Comparison of ENCODE assay signal across 9 mouse cellular contexts in genomic region chr1:89848356-89849039, GRCm38 (mm10).
DNase-seq lines count a peak whose midpoint lies in the region; ATAC-seq and TF ChIP-seq lines count a peak whose summit lies in the region.
"Had no signal": no experiment of that assay in that cellular context is flagged by ENCODE, and none has a peak within 500 bp of the region (broad histone marks: within the 10 kb centered on the region; RNA-seq: fewer than 3 reads in every experiment).

No protein-coding gene starts in this region.

- 29% methylated on average over 17 of the region's 17 CpGs for WGBS in kidney, embryonic 14.5 days
- WGBS in forebrain, embryonic 16.5 days, result 7% methylated on average over 17 of the region's 17 CpGs
- whole genome bisulfite sequencing in limb, embryonic 12.5 days, result 24% methylated on average over 17 of the region's 17 CpGs
- WGBS in neural tube, embryonic 15.5 days, result 16% methylated on average over 17 of the region's 17 CpGs
- 83% methylated on average over 17 of the region's 17 CpGs for WGBS in liver, postnatal 0 days (ENCODE audit: insufficient replicate concordance)

- H3K9me3 ChIP-seq in kidney, embryonic 14.5 days (ENCODE audit: control insufficient read depth, low read length), result no peaks in the 10 kb centered on the region
- H3K9me3 ChIP-seq in forebrain, embryonic 16.5 days (ENCODE audit: control insufficient read depth, low read length), result no peaks in the 10 kb centered on the region
- no peaks in the 10 kb centered on the region for H3K9me3 ChIP-seq in limb, embryonic 12.5 days
- H3K9me3 ChIP-seq in neural tube, embryonic 15.5 days (replicated peaks), result no peaks in the 10 kb centered on the region
- H3K9me3 ChIP-seq in liver, postnatal 0 days (ENCODE audit: low read length), result no peaks in the 10 kb centered on the region

- no peak for TF ChIP-seq EP300 in liver, postnatal 0 days (IDR thresholded peaks at IDR 0.05; ENCODE audit: low read depth)

- TF ChIP-seq CTCF in liver, postnatal 0 days (IDR thresholded peaks at IDR 0.05; ENCODE audit: low read depth), result no peak

- 0 out of 2 replicates have a peak, but pooled peaks have one; percentile 49 for ATAC-seq in kidney, embryonic 14.5 days (ENCODE audit: low FRiP score, low TSS enrichment)
- ATAC-seq in forebrain, embryonic 16.5 days, result peak; percentile 47
- no peak for ATAC-seq in limb, embryonic 12.5 days (ENCODE audit: insufficient number of reproducible peaks, insufficient read depth, low FRiP score, low TSS enrichment, low read depth)
- ATAC-seq in neural tube, embryonic 15.5 days (ENCODE audit: low FRiP score), result peak; percentile 64
- no peak for ATAC-seq in liver, postnatal 0 days

- H3K4me1 ChIP-seq in kidney, embryonic 14.5 days (ENCODE audit: control insufficient read depth, insufficient read depth, low read length), result 0 out of 2 replicates have a peak, but pooled peaks cover 11% of the 10 kb centered on the region
- H3K4me1 ChIP-seq in forebrain, embryonic 16.5 days (replicated peaks; ENCODE audit: control insufficient read depth, insufficient read depth, low read length), result peaks cover 35% of the 10 kb centered on the region
- peaks cover 51% of the 10 kb centered on the region for H3K4me1 ChIP-seq in limb, embryonic 12.5 days (replicated peaks)
- H3K4me1 ChIP-seq in neural tube, embryonic 15.5 days, result peaks cover 50% of the 10 kb centered on the region
- no peaks in the 10 kb centered on the region for H3K4me1 ChIP-seq in liver, postnatal 0 days (ENCODE audit: insufficient read depth)

- no peak overlapping the region for H3K4me2 ChIP-seq in kidney, embryonic 14.5 days (replicated peaks; ENCODE audit: low read depth, low read length)
- H3K4me2 ChIP-seq in forebrain, embryonic 16.5 days (ENCODE audit: low read length), result peak overlapping the region; percentile 44
- H3K4me2 ChIP-seq in limb, embryonic 12.5 days, result peak overlapping the region; percentile 46
- peak overlapping the region; percentile 18; the same call in 1 of the 2 replicates for H3K4me2 ChIP-seq in neural tube, embryonic 15.5 days
- no peak overlapping the region for H3K4me2 ChIP-seq in liver, postnatal 0 days (ENCODE audit: low read depth, low read length)

- no peak overlapping the region for H3K4me3 ChIP-seq in kidney, embryonic 14.5 days (ENCODE audit: low read length)
- no peak overlapping the region for H3K4me3 ChIP-seq in forebrain, embryonic 16.5 days (replicated peaks; ENCODE audit: low read length)
- H3K4me3 ChIP-seq in limb, embryonic 12.5 days (replicated peaks), result peak overlapping the region; percentile 13; the same call in 1 of the 2 replicates
- no peak overlapping the region for H3K4me3 ChIP-seq in neural tube, embryonic 15.5 days (replicated peaks)
- no peak overlapping the region for H3K4me3 ChIP-seq in liver, postnatal 0 days (ENCODE audit: low read depth, low read length)
- H3K4me3 ChIP-seq: erythroblast, embryonic 14.5 days had no signal

- no peak for DNase-seq in kidney, adult 9 months
- no peak for DNase-seq in urinary bladder, postnatal 4 days (ENCODE audit: low spot score in 2 of 2)
- DNase-seq in liver, postnatal 0 days, result no peak
- DNase-seq in spleen, adult 18-20 months, result no peak

- H3K36me3 ChIP-seq in kidney, embryonic 14.5 days (ENCODE audit: control insufficient read depth, insufficient read depth, low read length), result peaks cover 3% of the 10 kb centered on the region; the same call in 1 of the 2 replicates
- peaks cover 2% of the 10 kb centered on the region; the same call in 1 of the 2 replicates for H3K36me3 ChIP-seq in forebrain, embryonic 16.5 days (ENCODE audit: control insufficient read depth, insufficient read depth)
- no peaks in the 10 kb centered on the region; the same call in 1 of the 2 replicates for H3K36me3 ChIP-seq in limb, embryonic 12.5 days
- H3K36me3 ChIP-seq in neural tube, embryonic 15.5 days, result peaks cover 6% of the 10 kb centered on the region; the same call in 1 of the 2 replicates
- no peaks in the 10 kb centered on the region; the same call in none of the 2 replicates for H3K36me3 ChIP-seq in liver, postnatal 0 days (replicated peaks; ENCODE audit: insufficient read depth, low read length)

- no peak overlapping the region for H3K27ac ChIP-seq in kidney, embryonic 14.5 days (ENCODE audit: low read depth, low read length)
- H3K27ac ChIP-seq in forebrain, embryonic 16.5 days (ENCODE audit: low read length), result peak overlapping the region; percentile 41; the same call in 1 of the 2 replicates
- no peak overlapping the region for H3K27ac ChIP-seq in limb, embryonic 12.5 days
- peak overlapping the region; percentile 6; the same call in 1 of the 2 replicates for H3K27ac ChIP-seq in neural tube, embryonic 15.5 days (replicated peaks)
- H3K27ac ChIP-seq in liver, postnatal 0 days (ENCODE audit: low read depth), result no peak overlapping the region

- H3K9ac ChIP-seq in kidney, embryonic 14.5 days (ENCODE audit: low read depth, low read length), result no peak overlapping the region
- 0 out of 2 replicates have a peak overlapping the region, but pooled peaks have one; percentile 25 for H3K9ac ChIP-seq in forebrain, embryonic 16.5 days (replicated peaks; ENCODE audit: low read depth, low read length)
- H3K9ac ChIP-seq in limb, embryonic 12.5 days (replicated peaks), result no peak overlapping the region
- H3K9ac ChIP-seq in neural tube, embryonic 15.5 days (replicated peaks), result no peak overlapping the region
- H3K9ac ChIP-seq in liver, postnatal 0 days (replicated peaks), result no peak overlapping the region

- peaks cover 5% of the 10 kb centered on the region; the same call in 1 of the 2 replicates for H3K27me3 ChIP-seq in kidney, embryonic 14.5 days (ENCODE audit: control insufficient read depth, insufficient read depth, low read length)
- 0 out of 2 replicates have a peak, but pooled peaks cover 2% of the 10 kb centered on the region for H3K27me3 ChIP-seq in forebrain, embryonic 16.5 days (replicated peaks; ENCODE audit: control insufficient read depth, insufficient read depth, low read length)
- H3K27me3 ChIP-seq in limb, embryonic 12.5 days, result peaks cover 31% of the 10 kb centered on the region
- 0 out of 2 replicates have a peak, but pooled peaks cover 2% of the 10 kb centered on the region for H3K27me3 ChIP-seq in neural tube, embryonic 15.5 days (replicated peaks)
- H3K27me3 ChIP-seq in liver, postnatal 0 days (ENCODE audit: insufficient read depth, low read length), result no peaks in the 10 kb centered on the region

Comparison
In these comparisons a context has a peak if more than half of its experiments do, and no peak if none do; other contexts are left out.
1. ATAC-seq: peak in kidney, embryonic 14.5 days (single experiment), forebrain, embryonic 16.5 days (single experiment) and neural tube, embryonic 15.5 days (single experiment); none in limb, embryonic 12.5 days (single experiment) and liver, postnatal 0 days (single experiment).
2. H3K27ac ChIP-seq: peak in forebrain, embryonic 16.5 days (single experiment) and neural tube, embryonic 15.5 days (single experiment); none in kidney, embryonic 14.5 days (single experiment), limb, embryonic 12.5 days (single experiment) and liver, postnatal 0 days (single experiment).
3. H3K4me2 ChIP-seq: peak in forebrain, embryonic 16.5 days (single experiment), limb, embryonic 12.5 days (single experiment) and neural tube, embryonic 15.5 days (single experiment); none in kidney, embryonic 14.5 days (single experiment) and liver, postnatal 0 days (single experiment).